Mouse (Mus musculus): ENCODE data around the gene Fgd2. TPM values are rescaled to one million over a fixed set of nuclear protein-coding genes. Genes with fewer than 3 reads are reported as not detected.

Gene Fgd2
- polyA plus RNA-seq, 1 experiment from 2014 or later, result 2.0 TPM

DNA sequence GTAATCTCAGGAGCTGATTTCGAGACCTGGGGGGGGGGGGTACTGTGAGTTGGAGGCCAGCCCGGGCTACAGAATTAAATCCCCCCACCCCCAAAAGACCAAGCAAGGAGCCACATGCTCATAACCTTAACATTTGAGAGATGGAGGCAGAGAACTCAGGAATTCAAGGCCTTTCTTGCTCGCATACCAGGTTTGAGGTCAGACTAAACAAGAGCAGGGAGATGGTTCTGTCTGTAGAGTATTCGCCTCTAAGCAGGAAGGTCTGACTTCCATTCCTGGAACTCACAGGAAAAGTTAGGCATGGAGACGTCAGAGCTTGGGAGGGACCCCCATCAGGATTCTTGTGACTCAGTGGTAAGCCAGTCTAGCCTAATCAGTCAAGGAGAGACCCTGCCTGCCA lies 39.3 kb downstream of the Fgd2 start:
- no peak overlapping the region for H3K4me2 ChIP-seq
- H3K4me3 ChIP-seq, result no peak overlapping the region
- H3K36me3 ChIP-seq, result no peaks in the 10 kb centered on the region
- H3K9me3 ChIP-seq (replicated peaks), result no peaks in the 10 kb centered on the region
- no peak overlapping the region for H3K9ac ChIP-seq
- H3K27me3 ChIP-seq (replicated peaks), result no peaks in the 10 kb centered on the region
- H3K4me1 ChIP-seq (replicated peaks), result peaks cover 35% of the 10 kb centered on the region
- WGBS, result 58% methylated on average over 5 of the region's 5 CpGs
- no peak for ATAC-seq (ENCODE audit: insufficient number of reproducible peaks, low FRiP score)
- H3K27ac ChIP-seq (ENCODE audit: poor library complexity, severe bottlenecking), result no peak overlapping the region

DNA sequence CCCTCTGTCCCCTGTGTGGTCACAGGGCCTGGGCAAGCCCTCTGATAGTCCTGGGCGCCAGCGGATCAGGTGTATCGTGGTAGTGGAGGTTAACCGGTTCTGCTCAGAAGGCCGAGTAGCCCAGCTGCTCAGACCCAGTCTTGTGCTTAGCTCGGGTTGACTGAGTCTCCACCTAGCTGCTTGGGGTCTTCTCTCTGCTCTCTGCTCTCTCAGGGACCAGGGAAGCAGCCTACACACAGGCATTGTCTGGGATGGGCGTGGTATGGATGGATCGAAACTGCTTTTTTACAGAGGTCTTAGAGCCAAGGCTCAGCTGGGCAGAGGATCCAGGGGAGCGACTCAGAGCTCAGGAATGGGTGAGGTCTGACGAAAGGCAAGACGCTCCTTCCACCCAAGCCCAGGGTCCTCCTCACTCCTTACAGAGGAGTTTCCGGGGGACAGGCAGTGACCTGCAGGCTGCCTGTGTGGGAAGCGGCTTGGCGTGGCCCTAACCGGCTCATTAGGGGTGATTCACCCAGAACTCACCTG lies 41.1 kb downstream of the Fgd2 start:
- Histone ChIP-seq H3K4me2 (no peak overlapping the region), H3K27me3 (replicated peaks) (no peaks in the 10 kb centered on the region), H3K9me3 (replicated peaks) (no peaks in the 10 kb centered on the region), H3K4me1 (replicated peaks) (peaks cover 30% of the 10 kb centered on the region), H3K36me3 (no peaks in the 10 kb centered on the region), H3K27ac (ENCODE audit: poor library complexity, severe bottlenecking) (no peak overlapping the region), H3K4me3 (no peak overlapping the region), H3K9ac (no peak overlapping the region)
- 64% methylated on average over 15 of the region's 15 CpGs for WGBS
- ATAC-seq (ENCODE audit: insufficient number of reproducible peaks, low FRiP score), result no peak

DNA sequence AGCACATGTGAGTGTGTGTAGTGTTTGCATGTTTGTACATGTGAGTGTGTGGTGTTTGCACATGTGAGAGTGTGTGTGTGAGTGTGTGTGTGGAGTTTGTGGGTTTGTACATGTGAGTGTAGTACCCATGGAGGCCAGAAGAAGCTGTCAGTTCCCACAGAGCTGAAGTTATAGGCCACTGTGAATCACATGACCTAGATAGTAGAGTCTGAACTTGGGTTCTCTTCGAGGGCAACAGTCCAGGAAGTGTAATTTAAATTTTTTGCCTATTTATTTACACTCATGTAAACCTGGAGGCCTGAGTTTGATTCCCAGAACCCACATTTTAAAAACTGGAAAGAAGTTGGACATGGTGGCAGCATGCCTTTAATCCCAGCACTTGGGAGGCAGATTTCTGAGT lies 42.5 kb downstream of the Fgd2 start:
- H3K4me2 ChIP-seq, result no peak overlapping the region

DNA sequence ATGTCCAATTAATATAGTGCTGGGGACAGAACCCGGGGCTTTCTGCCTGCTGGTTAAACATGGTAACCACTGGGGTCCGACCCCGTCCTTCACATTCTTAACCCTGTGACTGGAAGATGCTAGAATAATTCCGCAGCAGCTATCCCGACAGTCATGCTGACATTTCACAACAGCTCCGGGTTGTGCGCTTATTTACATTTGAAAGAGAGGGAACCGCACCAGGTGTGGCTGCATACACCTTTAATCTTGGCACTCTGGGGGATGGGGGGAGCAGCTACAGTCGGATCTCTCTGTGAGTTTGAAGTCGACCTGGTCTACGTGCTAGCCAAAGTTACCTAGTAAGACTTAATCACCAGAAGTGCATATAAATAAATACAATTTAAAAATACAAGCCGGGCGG lies 44.8 kb downstream of the Fgd2 start:
- Histone ChIP-seq H3K4me2 (no peak overlapping the region), H3K4me3 (no peak overlapping the region), H3K9me3 (replicated peaks) (no peaks in the 10 kb centered on the region), H3K27ac (ENCODE audit: poor library complexity, severe bottlenecking) (no peak overlapping the region), H3K36me3 (no peaks in the 10 kb centered on the region), H3K27me3 (replicated peaks) (no peaks in the 10 kb centered on the region), H3K4me1 (replicated peaks) (peaks cover 8% of the 10 kb centered on the region; the same call in 1 of the 2 replicates), H3K9ac (no peak overlapping the region)
- WGBS, result 52% methylated on average over 13 of the region's 13 CpGs
- no peak for ATAC-seq (ENCODE audit: insufficient number of reproducible peaks, low FRiP score)

More for the DNA sequence above, 42.5 kb downstream of the Fgd2 start:
- no peaks in the 10 kb centered on the region for H3K36me3 ChIP-seq
- H3K4me3 ChIP-seq, result no peak overlapping the region
- no peak overlapping the region for H3K9ac ChIP-seq
- peaks cover 20% of the 10 kb centered on the region for H3K4me1 ChIP-seq (replicated peaks)
- no peak overlapping the region for H3K27ac ChIP-seq (ENCODE audit: poor library complexity, severe bottlenecking)
- H3K9me3 ChIP-seq (replicated peaks), result no peaks in the 10 kb centered on the region
- WGBS, result 80% methylated on average over 1 of the region's 1 CpGs
- no peak for ATAC-seq (ENCODE audit: insufficient number of reproducible peaks, low FRiP score)
- no peaks in the 10 kb centered on the region for H3K27me3 ChIP-seq (replicated peaks)

DNA sequence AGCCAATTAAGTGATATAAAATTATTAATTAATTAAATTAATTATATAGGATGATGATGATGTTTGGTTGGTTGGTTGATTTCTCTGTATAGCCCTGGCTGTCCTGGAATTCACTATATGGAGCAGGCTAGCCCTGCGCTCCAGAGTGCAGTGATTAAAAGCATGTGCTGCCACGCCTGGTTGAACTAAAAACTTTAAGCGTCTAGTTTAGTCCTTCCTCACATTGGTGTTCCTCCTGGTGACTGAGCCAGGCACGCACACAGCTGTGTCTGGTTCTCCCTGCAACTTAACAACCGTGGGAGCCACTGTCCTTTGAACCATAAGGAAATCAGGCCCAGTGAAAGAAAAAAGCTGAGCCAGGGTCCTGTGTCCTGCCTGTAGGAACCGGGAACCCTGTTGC lies 45.4 kb downstream of the Fgd2 start:
- Histone ChIP-seq H3K4me3 (no peak overlapping the region), H3K36me3 (no peaks in the 10 kb centered on the region), H3K27me3 (replicated peaks) (no peaks in the 10 kb centered on the region), H3K4me1 (replicated peaks) (peaks cover 8% of the 10 kb centered on the region; the same call in 1 of the 2 replicates), H3K27ac (ENCODE audit: poor library complexity, severe bottlenecking) (no peak overlapping the region), H3K9ac (no peak overlapping the region), H3K4me2 (no peak overlapping the region), H3K9me3 (replicated peaks) (no peaks in the 10 kb centered on the region)
- no peak for ATAC-seq (ENCODE audit: insufficient number of reproducible peaks, low FRiP score)
- 75% methylated on average over 6 of the region's 6 CpGs for WGBS

DNA sequence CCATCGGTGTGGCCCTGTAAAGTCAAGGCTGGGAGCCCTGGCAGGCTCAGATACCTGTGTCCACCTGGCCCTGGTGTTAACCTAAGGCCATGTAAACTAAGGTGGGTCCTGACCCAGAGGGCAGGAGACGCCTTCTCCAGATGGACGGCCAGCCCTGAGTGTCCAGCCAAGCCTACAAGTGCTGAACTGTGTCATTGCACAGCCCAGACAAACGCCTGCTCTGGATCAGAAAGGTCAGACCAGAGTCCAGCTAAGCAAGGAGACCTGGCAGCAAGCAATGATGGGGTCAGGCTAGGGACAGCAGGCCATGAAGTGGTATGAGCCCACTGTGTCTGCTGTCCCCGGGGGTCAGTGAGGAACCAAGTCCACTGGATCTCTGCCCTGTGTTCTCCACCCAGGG lies 46.7 kb downstream of the Fgd2 start:
- H3K27me3 ChIP-seq (replicated peaks), result no peaks in the 10 kb centered on the region
- WGBS, result 78% methylated on average over 5 of the region's 5 CpGs
- no peak overlapping the region for H3K4me2 ChIP-seq
- ATAC-seq (ENCODE audit: insufficient number of reproducible peaks, low FRiP score), result no peak
- H3K9me3 ChIP-seq (replicated peaks), result no peaks in the 10 kb centered on the region
- H3K27ac ChIP-seq (ENCODE audit: poor library complexity, severe bottlenecking), result no peak overlapping the region
- H3K9ac ChIP-seq, result no peak overlapping the region
- no peak overlapping the region for H3K4me3 ChIP-seq
- H3K36me3 ChIP-seq, result no peaks in the 10 kb centered on the region
- H3K4me1 ChIP-seq (replicated peaks), result peaks cover 8% of the 10 kb centered on the region; the same call in 1 of the 2 replicates

DNA sequence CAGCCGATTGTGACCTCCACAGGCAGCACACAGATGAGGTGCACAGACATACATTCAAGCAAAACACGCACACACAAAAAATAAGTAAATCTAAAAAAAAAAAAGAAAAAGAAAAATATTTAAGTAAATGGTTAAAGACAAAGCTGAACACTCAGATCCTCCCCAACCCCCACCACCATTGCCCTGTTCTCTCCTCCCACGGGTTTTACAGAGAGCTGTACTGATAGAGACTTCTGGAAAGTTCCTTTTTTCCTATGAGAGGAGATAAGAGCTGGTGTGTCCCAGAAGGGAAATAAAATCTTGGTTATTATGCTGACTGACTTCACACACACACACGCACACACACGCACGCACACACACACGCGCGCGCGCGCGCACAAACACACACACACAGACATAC lies 47.6 kb downstream of the Fgd2 start:
- H3K9me3 ChIP-seq (replicated peaks), result no peaks in the 10 kb centered on the region
- no peak overlapping the region for H3K4me3 ChIP-seq
- H3K4me1 ChIP-seq (replicated peaks), result peaks cover 8% of the 10 kb centered on the region; the same call in 1 of the 2 replicates
- no peaks in the 10 kb centered on the region for H3K27me3 ChIP-seq (replicated peaks)
- H3K9ac ChIP-seq, result no peak overlapping the region
- H3K27ac ChIP-seq (ENCODE audit: poor library complexity, severe bottlenecking), result no peak overlapping the region
- 85% methylated on average over 13 of the region's 13 CpGs for WGBS
- H3K4me2 ChIP-seq, result no peak overlapping the region
- no peaks in the 10 kb centered on the region for H3K36me3 ChIP-seq
- ATAC-seq (ENCODE audit: insufficient number of reproducible peaks, low FRiP score), result 0 out of 2 replicates have a peak, but pooled peaks have one; percentile 40

DNA sequence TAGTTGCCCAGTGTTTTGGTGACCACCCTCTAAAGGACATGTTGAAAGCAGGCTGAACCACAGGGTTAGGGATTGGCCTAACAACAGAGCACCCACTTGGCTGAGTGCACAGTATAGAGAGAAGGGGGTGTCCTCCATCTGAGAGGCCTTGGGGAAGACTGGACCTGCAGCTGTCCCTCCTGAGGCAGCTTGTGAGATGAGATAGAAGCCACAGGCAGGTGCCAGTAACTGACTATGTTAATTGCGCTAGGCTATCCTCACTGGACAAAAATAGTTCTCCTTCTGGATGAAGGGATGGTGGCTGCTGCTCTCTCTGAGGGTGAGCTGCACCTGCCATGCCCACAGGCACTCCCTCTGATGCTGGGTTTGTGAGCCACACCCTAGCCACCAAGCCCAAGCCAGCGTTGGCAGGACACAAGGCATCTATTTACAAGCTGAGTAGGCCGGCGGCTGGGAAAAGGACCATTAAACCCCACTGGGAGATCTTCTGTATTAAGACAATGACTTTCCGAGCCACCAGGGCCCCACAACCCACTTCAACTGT lies 49.2 kb downstream of the Fgd2 start:
- Histone ChIP-seq H3K4me2 (no peak overlapping the region), H3K4me3 (no peak overlapping the region), H3K9me3 (replicated peaks) (no peaks in the 10 kb centered on the region), H3K27me3 (replicated peaks) (no peaks in the 10 kb centered on the region), H3K9ac (no peak overlapping the region), H3K4me1 (replicated peaks) (peaks cover 8% of the 10 kb centered on the region; the same call in 1 of the 2 replicates), H3K27ac (ENCODE audit: poor library complexity, severe bottlenecking) (no peak overlapping the region), H3K36me3 (no peaks in the 10 kb centered on the region)
- WGBS, result 73% methylated on average over 5 of the region's 5 CpGs
- ATAC-seq (ENCODE audit: insufficient number of reproducible peaks, low FRiP score), result no peak

DNA sequence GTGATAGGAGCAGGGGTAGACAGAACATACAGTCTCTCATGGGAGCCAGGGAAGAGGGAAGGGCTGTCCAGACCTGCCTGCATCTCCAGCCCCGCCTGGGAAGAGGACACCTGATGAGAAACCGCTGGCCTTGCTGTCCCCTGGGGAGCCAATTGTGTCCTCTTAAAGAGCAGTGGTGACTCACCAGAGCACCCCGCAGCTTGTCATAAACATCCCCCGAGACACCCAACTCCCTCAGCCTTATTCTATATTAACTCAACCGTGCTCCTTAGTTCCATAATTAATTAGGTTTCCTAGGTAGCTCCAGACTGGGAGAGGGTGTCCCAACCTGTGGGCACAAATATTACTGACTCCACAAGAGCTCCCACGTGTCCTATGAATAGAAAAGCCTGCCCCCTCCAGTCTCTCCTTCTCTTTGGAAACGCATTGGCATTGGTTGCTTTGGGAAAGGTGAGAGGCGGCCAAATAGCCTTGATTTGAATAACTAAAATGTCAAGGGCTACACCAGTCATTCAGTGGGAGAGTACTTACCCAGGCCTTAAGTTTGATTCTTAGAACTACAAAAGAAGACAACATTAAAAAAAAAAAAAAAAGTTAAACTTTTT lies 51.2 kb downstream of the Fgd2 start:
- ATAC-seq (ENCODE audit: insufficient number of reproducible peaks, low FRiP score), result no peak
- peaks cover 23% of the 10 kb centered on the region for H3K4me1 ChIP-seq (replicated peaks)
- H3K9ac ChIP-seq, result no peak overlapping the region
- H3K9me3 ChIP-seq (replicated peaks), result no peaks in the 10 kb centered on the region
- H3K4me2 ChIP-seq, result no peak overlapping the region
- no peak overlapping the region for H3K4me3 ChIP-seq
- WGBS, result 46% methylated on average over 8 of the region's 8 CpGs
- H3K36me3 ChIP-seq, result no peaks in the 10 kb centered on the region
- H3K27me3 ChIP-seq (replicated peaks), result 0 out of 2 replicates have a peak, but pooled peaks cover 3% of the 10 kb centered on the region
- no peak overlapping the region for H3K27ac ChIP-seq (ENCODE audit: poor library complexity, severe bottlenecking)

DNA sequence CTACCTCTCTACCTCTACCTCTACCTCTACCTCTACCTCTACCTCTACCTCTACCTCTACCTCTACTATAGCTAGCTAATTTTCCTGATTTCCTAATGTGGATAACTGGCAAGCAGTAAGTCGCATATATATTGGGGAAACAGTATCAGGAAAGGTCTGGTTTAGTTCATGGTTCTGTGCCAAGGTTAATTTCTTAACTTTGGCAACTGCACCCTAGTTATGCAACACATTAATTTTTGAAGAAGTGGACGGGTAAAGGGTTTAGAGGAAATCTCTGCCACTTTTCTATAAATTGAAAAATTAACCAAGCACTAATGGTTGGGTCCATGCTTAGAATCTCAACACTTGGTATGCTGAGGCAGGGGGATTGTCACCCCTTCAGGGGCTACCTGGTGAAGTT lies 53.9 kb downstream of the Fgd2 start:
- WGBS, result 82% methylated on average over 2 of the region's 2 CpGs
- H3K27me3 ChIP-seq (replicated peaks), result 0 out of 2 replicates have a peak, but pooled peaks cover 3% of the 10 kb centered on the region
- ATAC-seq (ENCODE audit: insufficient number of reproducible peaks, low FRiP score), result no peak

DNA sequence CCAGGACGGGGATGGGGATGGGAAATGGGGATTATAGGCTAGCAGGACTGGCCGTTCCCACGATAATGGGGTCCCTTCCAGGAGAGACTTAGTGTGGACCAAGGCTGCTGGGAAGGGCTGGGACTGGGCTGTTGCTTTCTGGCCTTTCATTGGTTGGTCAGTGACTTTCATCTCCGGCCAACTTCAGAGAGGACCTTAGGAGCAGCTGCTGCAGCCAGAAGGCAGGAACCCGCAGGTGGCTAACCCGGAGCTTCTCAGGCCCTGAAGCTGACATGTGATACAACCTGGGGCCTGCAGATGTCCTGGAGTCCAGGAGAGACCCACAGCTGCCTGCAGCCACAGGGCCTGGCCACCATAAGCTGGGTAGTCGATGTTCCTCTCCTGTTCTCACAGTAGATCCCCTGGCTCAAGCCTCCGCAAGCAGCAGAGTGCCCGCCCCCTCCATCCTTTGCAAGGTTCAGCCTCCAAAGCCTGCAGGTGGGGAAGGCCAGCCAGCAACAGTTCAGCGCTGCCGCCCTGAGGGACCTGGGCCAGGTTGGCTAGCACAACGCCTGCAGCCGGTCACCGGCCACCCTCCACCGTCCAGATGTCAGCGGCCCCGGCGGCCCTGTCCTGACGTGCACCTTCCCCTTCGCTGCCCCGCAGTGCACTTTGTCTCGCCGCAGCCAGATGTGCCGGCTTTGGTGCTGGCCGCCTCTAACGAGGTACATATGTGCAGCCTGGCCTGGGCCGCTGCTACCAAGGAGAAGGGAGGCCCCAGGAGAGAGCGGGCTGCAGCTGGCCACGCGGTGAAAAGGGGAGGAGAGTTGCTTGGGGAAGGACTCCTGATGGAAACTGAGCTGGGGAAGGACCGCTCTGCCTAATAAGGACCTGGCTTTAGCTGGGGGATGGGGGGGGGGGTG lies 55.3 kb downstream of the Fgd2 start:
- peaks cover 37% of the 10 kb centered on the region for H3K4me1 ChIP-seq (replicated peaks)
- H3K4me2 ChIP-seq, result peak overlapping the region; percentile 66
- H3K9me3 ChIP-seq (replicated peaks), result no peaks in the 10 kb centered on the region
- peak overlapping the region; percentile 39; the same call in 1 of the 2 replicates for H3K27ac ChIP-seq (ENCODE audit: poor library complexity, severe bottlenecking)
- 10% methylated on average over 31 of the region's 31 CpGs for WGBS
- peak; percentile 69 for ATAC-seq (ENCODE audit: insufficient number of reproducible peaks, low FRiP score)
- H3K9ac ChIP-seq, result peak overlapping the region; percentile 64
- H3K27me3 ChIP-seq (replicated peaks), result 0 out of 2 replicates have a peak, but pooled peaks cover 3% of the 10 kb centered on the region
- peak overlapping the region; percentile 33 for H3K4me3 ChIP-seq
- no peaks in the 10 kb centered on the region for H3K36me3 ChIP-seq

More for the DNA sequence above, 53.9 kb downstream of the Fgd2 start:
- Histone ChIP-seq H3K9ac (no peak overlapping the region), H3K4me3 (no peak overlapping the region), H3K27ac (ENCODE audit: poor library complexity, severe bottlenecking) (no peak overlapping the region), H3K4me2 (no peak overlapping the region), H3K4me1 (replicated peaks) (peaks cover 31% of the 10 kb centered on the region), H3K9me3 (replicated peaks) (no peaks in the 10 kb centered on the region), H3K36me3 (no peaks in the 10 kb centered on the region)
